Comparison of ENCODE assay signal across 27 mouse cellular contexts in genomic region chr4:69824903-69825268, GRCm38 (mm10).
A peak's percentile ranks its signal among the peaks of the same experiment; 100 is the strongest.
DNase-seq lines count a peak whose midpoint lies in the region; ATAC-seq and TF ChIP-seq lines count a peak whose summit lies in the region.
"Had no signal": no experiment of that assay in that cellular context is flagged by ENCODE, and none has a peak within 500 bp of the region (broad histone marks: within the 10 kb centered on the region; RNA-seq: fewer than 3 reads in every experiment).

No protein-coding gene starts in this region.

- no peaks in the 10 kb centered on the region for H3K36me3 ChIP-seq in forebrain, embryonic 10.5 days (replicated peaks)
- H3K36me3 ChIP-seq in forebrain, embryonic 11.5 days (ENCODE audit: control insufficient read depth, insufficient read depth, low read length): no peaks in the 10 kb centered on the region
- no peaks in the 10 kb centered on the region for H3K36me3 ChIP-seq in neural tube, embryonic 11.5 days (ENCODE audit: control insufficient read depth, insufficient read depth, low read length)
- no peaks in the 10 kb centered on the region for H3K36me3 ChIP-seq in neural tube, embryonic 15.5 days
- H3K36me3 ChIP-seq in forebrain, postnatal 0 days (ENCODE audit: insufficient read depth): no peaks in the 10 kb centered on the region
- H3K36me3 ChIP-seq in midbrain, embryonic 15.5 days (replicated peaks): no peaks in the 10 kb centered on the region
- H3K36me3 ChIP-seq: embryonic facial prominence, embryonic 12.5 days; heart, embryonic 13.5 days; hindbrain, embryonic 15.5 days; liver, embryonic 12.5 days had no signal

- no peak for TF ChIP-seq CTCF in forebrain, postnatal 0 days (IDR thresholded peaks at IDR 0.05; ENCODE audit: low read depth)

- ATAC-seq in forebrain, embryonic 11.5 days (replicated peaks; ENCODE audit: low FRiP score): no peak
- ATAC-seq in neural tube, embryonic 11.5 days (ENCODE audit: insufficient read depth, low FRiP score, low TSS enrichment): 0 out of 2 replicates have a peak, but pooled peaks have one; percentile 5
- ATAC-seq in neural tube, embryonic 15.5 days (ENCODE audit: low FRiP score): no peak
- ATAC-seq in forebrain, postnatal 0 days: no peak
- no peak for ATAC-seq in midbrain, embryonic 15.5 days (replicated peaks)
- ATAC-seq: liver, embryonic 12.5 days; liver, postnatal 0 days had no signal

- H3K27ac ChIP-seq in forebrain, embryonic 10.5 days: 0 out of 2 replicates have a peak overlapping the region, but pooled peaks have one; percentile 30
- no peak overlapping the region for H3K27ac ChIP-seq in forebrain, embryonic 11.5 days (ENCODE audit: low read depth, low read length)
- H3K27ac ChIP-seq in neural tube, embryonic 11.5 days (ENCODE audit: low read depth, low read length): no peak overlapping the region
- H3K27ac ChIP-seq in neural tube, embryonic 15.5 days (replicated peaks): no peak overlapping the region
- H3K27ac ChIP-seq in forebrain, postnatal 0 days (ENCODE audit: low read depth, low read length): no peak overlapping the region
- peak overlapping the region; percentile 45 for H3K27ac ChIP-seq in midbrain, embryonic 15.5 days
- H3K27ac ChIP-seq: embryonic facial prominence, embryonic 12.5 days; heart, embryonic 13.5 days; hindbrain, embryonic 15.5 days; kidney, postnatal 0 days; liver, embryonic 12.5 days; stomach, postnatal 0 days had no signal

- H3K4me2 ChIP-seq in forebrain, embryonic 11.5 days (ENCODE audit: low read depth, low read length, severe bottlenecking): no peak overlapping the region
- H3K4me2 ChIP-seq in neural tube, embryonic 11.5 days (ENCODE audit: low read depth): no peak overlapping the region
- no peak overlapping the region for H3K4me2 ChIP-seq in neural tube, embryonic 15.5 days
- no peak overlapping the region for H3K4me2 ChIP-seq in forebrain, postnatal 0 days (ENCODE audit: low read depth)
- no peak overlapping the region for H3K4me2 ChIP-seq in midbrain, embryonic 15.5 days
- H3K4me2 ChIP-seq: embryonic facial prominence, embryonic 12.5 days; heart, embryonic 13.5 days; hindbrain, embryonic 15.5 days; liver, embryonic 12.5 days had no signal

- H3K9ac ChIP-seq in forebrain, embryonic 11.5 days (ENCODE audit: low read length): no peak overlapping the region
- H3K9ac ChIP-seq in neural tube, embryonic 11.5 days (ENCODE audit: low read length): no peak overlapping the region
- no peak overlapping the region for H3K9ac ChIP-seq in neural tube, embryonic 15.5 days (replicated peaks)
- no peak overlapping the region for H3K9ac ChIP-seq in forebrain, postnatal 0 days
- no peak overlapping the region for H3K9ac ChIP-seq in midbrain, embryonic 15.5 days
- H3K9ac ChIP-seq: embryonic facial prominence, embryonic 12.5 days; heart, embryonic 13.5 days; hindbrain, embryonic 15.5 days; liver, embryonic 12.5 days; liver, postnatal 0 days had no signal

- WGBS in forebrain, embryonic 10.5 days: 42% methylated on average over 3 of the region's 3 CpGs
- WGBS in forebrain, embryonic 11.5 days: 32% methylated on average over 3 of the region's 3 CpGs
- 51% methylated on average over 3 of the region's 3 CpGs for WGBS in neural tube, embryonic 11.5 days
- 53% methylated on average over 3 of the region's 3 CpGs for WGBS in neural tube, embryonic 15.5 days
- 16% methylated on average over 3 of the region's 3 CpGs for WGBS in forebrain, postnatal 0 days
- WGBS in midbrain, embryonic 15.5 days: 7% methylated on average over 3 of the region's 3 CpGs

- DNase-seq in forebrain, embryonic 10.5 days (ENCODE audit: extremely low spot score, low spot score): no peak
- DNase-seq in forebrain, embryonic 11.5 days (ENCODE audit: low spot score): no peak
- no peak for DNase-seq in neural tube, embryonic 11.5 days (ENCODE audit: low spot score)
- peak; percentile 36 for DNase-seq in forebrain, postnatal 0 days
- DNase-seq in ovary, postnatal 14 days (ENCODE audit: low spot score): no peak
- DNase-seq in gastrocnemius, postnatal 36 days: no peak
- DNase-seq: adrenal gland, postnatal 10 days; cerebellum, adult 8-10 months; cerebellum, postnatal 36 days; heart, postnatal 10 days; kidney, adult 2 months; kidney, postnatal 4 days; left cerebral cortex, postnatal 4 days; liver, postnatal 0 days; lung, postnatal 4 days; spleen, adult 18-20 months; thymus, adult 18-20 months; thymus, postnatal 25 days had no signal

- no peak overlapping the region for H3K4me3 ChIP-seq in forebrain, embryonic 10.5 days
- no peak overlapping the region for H3K4me3 ChIP-seq in forebrain, embryonic 11.5 days (ENCODE audit: low read depth, low read length)
- no peak overlapping the region for H3K4me3 ChIP-seq in neural tube, embryonic 11.5 days (ENCODE audit: low read depth, low read length)
- H3K4me3 ChIP-seq in neural tube, embryonic 15.5 days (replicated peaks): no peak overlapping the region
- H3K4me3 ChIP-seq in forebrain, postnatal 0 days (ENCODE audit: low read depth, low read length): no peak overlapping the region
- no peak overlapping the region for H3K4me3 ChIP-seq in midbrain, embryonic 15.5 days
- H3K4me3 ChIP-seq: embryonic facial prominence, embryonic 12.5 days; heart, embryonic 13.5 days; hindbrain, embryonic 15.5 days; liver, embryonic 12.5 days had no signal

- no peaks in the 10 kb centered on the region for H3K9me3 ChIP-seq in forebrain, embryonic 10.5 days
- no peaks in the 10 kb centered on the region for H3K9me3 ChIP-seq in forebrain, embryonic 11.5 days (ENCODE audit: control insufficient read depth, low read length)
- H3K9me3 ChIP-seq in neural tube, embryonic 11.5 days (ENCODE audit: control insufficient read depth, low read length): no peaks in the 10 kb centered on the region
- no peaks in the 10 kb centered on the region for H3K9me3 ChIP-seq in neural tube, embryonic 15.5 days (replicated peaks)
- no peaks in the 10 kb centered on the region for H3K9me3 ChIP-seq in forebrain, postnatal 0 days (ENCODE audit: low read length)
- no peaks in the 10 kb centered on the region for H3K9me3 ChIP-seq in midbrain, embryonic 15.5 days
- H3K9me3 ChIP-seq: embryonic facial prominence, embryonic 12.5 days; heart, embryonic 13.5 days; hindbrain, embryonic 15.5 days; liver, embryonic 12.5 days had no signal

- intact Hi-C loops in gastrocnemius, postnatal 36 days (cut with DNase I): no loop called here

- peaks cover 9% of the 10 kb centered on the region; the same call in 1 of the 2 replicates for H3K27me3 ChIP-seq in forebrain, embryonic 10.5 days (ENCODE audit: poor library complexity, severe bottlenecking)
- H3K27me3 ChIP-seq in forebrain, embryonic 11.5 days (ENCODE audit: control insufficient read depth, insufficient read depth, low read length): no peaks in the 10 kb centered on the region
- no peaks in the 10 kb centered on the region for H3K27me3 ChIP-seq in neural tube, embryonic 11.5 days (ENCODE audit: control insufficient read depth, insufficient read depth, low read length)
- H3K27me3 ChIP-seq in neural tube, embryonic 15.5 days (replicated peaks): no peaks in the 10 kb centered on the region
- H3K27me3 ChIP-seq in forebrain, postnatal 0 days (ENCODE audit: insufficient read depth, low read length): no peaks in the 10 kb centered on the region
- no peaks in the 10 kb centered on the region for H3K27me3 ChIP-seq in midbrain, embryonic 15.5 days (replicated peaks)
- H3K27me3 ChIP-seq: CH12.LX; embryonic facial prominence, embryonic 12.5 days; heart, embryonic 13.5 days; hindbrain, embryonic 15.5 days; liver, embryonic 12.5 days had no signal

- H3K4me1 ChIP-seq in forebrain, embryonic 10.5 days: peaks cover 21% of the 10 kb centered on the region
- peaks cover 7% of the 10 kb centered on the region; the same call in 1 of the 2 replicates for H3K4me1 ChIP-seq in forebrain, embryonic 11.5 days (replicated peaks; ENCODE audit: control insufficient read depth, insufficient read depth, low read length)
- H3K4me1 ChIP-seq in neural tube, embryonic 11.5 days (ENCODE audit: control insufficient read depth, insufficient read depth, low read length): no peaks in the 10 kb centered on the region
- H3K4me1 ChIP-seq in neural tube, embryonic 15.5 days: peaks cover 6% of the 10 kb centered on the region; the same call in 1 of the 2 replicates
- 0 out of 2 replicates have a peak, but pooled peaks cover 3% of the 10 kb centered on the region for H3K4me1 ChIP-seq in forebrain, postnatal 0 days (ENCODE audit: insufficient read depth)
- peaks cover 11% of the 10 kb centered on the region for H3K4me1 ChIP-seq in midbrain, embryonic 15.5 days
- H3K4me1 ChIP-seq: embryonic facial prominence, embryonic 12.5 days; liver, embryonic 12.5 days had no signal

Comparison
In these comparisons a context has a peak if more than half of its experiments do, and no peak if none do; other contexts are left out.
1. H3K27ac ChIP-seq: peak in forebrain, embryonic 10.5 days (single experiment) and midbrain, embryonic 15.5 days (single experiment); none in forebrain, embryonic 11.5 days (single experiment), neural tube, embryonic 11.5 days (single experiment), neural tube, embryonic 15.5 days (single experiment) and forebrain, postnatal 0 days (single experiment).